Mouse (Mus musculus): ENCODE data around the gene Cd68. TPM values are rescaled to one million over a fixed set of nuclear protein-coding genes. Genes with fewer than 3 reads are reported as not detected.

The Cd68 gene
- total and polyA plus RNA-seq, 3 experiments, result 82.2 to 343 (median 122) TPM

DNA sequence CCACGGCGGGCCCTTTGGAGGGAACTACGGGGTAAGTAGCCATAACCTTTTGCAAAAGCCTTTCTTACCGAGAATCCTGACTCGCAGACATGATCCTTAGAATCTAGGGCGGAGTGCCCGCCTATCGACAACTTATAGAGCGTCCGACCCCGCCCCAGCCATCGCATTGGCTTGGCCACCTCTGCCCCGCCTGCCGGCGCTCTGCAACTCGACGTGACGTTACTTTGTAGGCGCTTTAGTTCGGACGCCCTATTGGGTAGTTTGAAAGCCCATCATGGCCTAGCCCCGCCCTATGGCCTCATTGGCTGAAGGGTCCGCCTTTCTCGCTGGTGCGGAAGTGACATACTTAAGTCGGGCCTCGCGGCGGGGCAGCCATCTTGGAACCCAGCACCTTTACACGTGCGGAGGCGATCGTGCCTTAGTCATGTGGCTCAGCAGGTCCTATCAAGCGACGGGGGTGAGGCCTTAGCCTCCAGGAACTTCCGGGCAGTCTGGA, 6.3 kb upstream of the Cd68 start, which contains the start of gene Eif4a1:
Eif4a1 (minus strand) TSS at position 213 of the 496 bp plus-strand sequence.
- H3K4me2 ChIP-seq (ENCODE audit: insufficient read depth, low read depth, poor library complexity, severe bottlenecking), result peak within 1 kb of the TSS; percentile 95
- TF ChIP-seq ETS1 (conservative IDR thresholded peaks at IDR 0.05; ENCODE audit: low read depth, low read length) (peak; percentile 65), MXI1 (IDR thresholded peaks at IDR 0.05; ENCODE audit: low read depth, low read length) (peak; percentile 95), USF2 (conservative IDR thresholded peaks at IDR 0.05; ENCODE audit: low read depth, low read length) (peak; percentile 91), JUN (IDR thresholded peaks at IDR 0.05; ENCODE audit: insufficient read depth, low read depth, low read length) (no peak), JUND (conservative IDR thresholded peaks at IDR 0.05; ENCODE audit: low read depth, low read length) (no peak), TBP (conservative IDR thresholded peaks at IDR 0.05; ENCODE audit: low read depth, low read length) (peak; percentile 99), MAZ (IDR thresholded peaks at IDR 0.05; ENCODE audit: low read depth, low read length) (no peak), RAD21 (IDR thresholded peaks at IDR 0.05; ENCODE audit: low read depth, low read length) (no peak), ZMIZ1 (IDR thresholded peaks at IDR 0.05; ENCODE audit: low read depth, low read length) (peak; percentile 99), ZKSCAN1 (IDR thresholded peaks at IDR 0.05; ENCODE audit: borderline replicate concordance, low read depth, low read length) (no peak), E2F4 (IDR thresholded peaks at IDR 0.05; ENCODE audit: insufficient replicate concordance, low read depth, low read length) (peak; percentile 71; the same call in 1 of the 2 replicates), ELF1 (IDR thresholded peaks at IDR 0.05; ENCODE audit: low read depth, low read length) (peak; percentile 98), MYC (IDR thresholded peaks at IDR 0.05; ENCODE audit: low read depth, low read length) (peak; percentile 100), CTCF (conservative IDR thresholded peaks at IDR 0.05 in 1 of 2, IDR thresholded peaks at IDR 0.05 in 1 of 2; ENCODE audit: low read depth in 2 of 2, low read length in 2 of 2) (no peak), SIN3A (IDR thresholded peaks at IDR 0.05; ENCODE audit: low read length) (peak; percentile 87), ZNF384 (IDR thresholded peaks at IDR 0.05; ENCODE audit: low read depth, low read length) (no peak), BHLHE40 (IDR thresholded peaks at IDR 0.05; ENCODE audit: low read depth, low read length) (peak; percentile 100), ZC3H11A (IDR thresholded peaks at IDR 0.05; ENCODE audit: low read depth, low read length) (no peak), CHD1 (IDR thresholded peaks at IDR 0.05; ENCODE audit: low read depth, low read length) (no peak), MAFK (IDR thresholded peaks at IDR 0.05; ENCODE audit: insufficient replicate concordance, low read length) (no peak), GABPA (IDR thresholded peaks at IDR 0.05; ENCODE audit: insufficient replicate concordance, low read depth, low read length) (no peak; the same call in 1 of the 2 replicates), IRF4 (IDR thresholded peaks at IDR 0.05; ENCODE audit: low read depth, low read length) (peak; percentile 14; the same call in 1 of the 2 replicates), MAX (IDR thresholded peaks at IDR 0.05; ENCODE audit: low read length) (peak; percentile 100), EP300 (IDR thresholded peaks at IDR 0.05; ENCODE audit: low read length) (no peak), RCOR1 (conservative IDR thresholded peaks at IDR 0.05; ENCODE audit: low read depth, low read length) (no peak; the same call in 1 of the 2 replicates), USF1 (IDR thresholded peaks at IDR 0.05; ENCODE audit: low read depth, low read length) (peak; percentile 94), MEF2A (IDR thresholded peaks at IDR 0.05; ENCODE audit: borderline replicate concordance, low read depth, low read length) (no peak), KAT2A (IDR thresholded peaks at IDR 0.05; ENCODE audit: insufficient replicate concordance, low read length) (peak; percentile 73; the same call in 1 of the 2 replicates), POLR2A (IDR thresholded peaks at IDR 0.05; ENCODE audit: low read depth, low read length) (peak; percentile 100), NRF1 (IDR thresholded peaks at IDR 0.05; ENCODE audit: low read depth, low read length) (peak; percentile 72), HCFC1 (IDR thresholded peaks at IDR 0.05; ENCODE audit: low read depth, low read length) (peak; percentile 87), UBTF (IDR thresholded peaks at IDR 0.05; ENCODE audit: low read depth, low read length) (no peak), POLR2AphosphoS2 (IDR thresholded peaks at IDR 0.05; ENCODE audit: low read depth, low read length) (peak; percentile 100), NELFE (IDR thresholded peaks at IDR 0.05; ENCODE audit: low read depth, low read length) (peak; percentile 100), TCF12 (IDR thresholded peaks at IDR 0.05; ENCODE audit: low read depth, low read length) (peak; percentile 90), PAX5 (IDR thresholded peaks at IDR 0.05; ENCODE audit: low read length) (no peak), SMC3 (IDR thresholded peaks at IDR 0.05; ENCODE audit: low read depth, low read length) (no peak), CHD2 (IDR thresholded peaks at IDR 0.05; ENCODE audit: low read length) (peak; percentile 96)
- peak within 1 kb of the TSS; percentile 74 to 94 (median 75) for H3K4me3 ChIP-seq (replicated peaks in 1 of 3; ENCODE audit: low read depth in 2 of 3, low read length in 2 of 3, poor library complexity in 1 of 3)
- H3K4me1 ChIP-seq (ENCODE audit: control insufficient read depth in 1 of 2, insufficient read depth in 2 of 2), result peaks cover 8 to 61% of the 10 kb centered on the region in 2 experiments; a peak in 3 of 4 replicates
- peak within 1 kb of the TSS; percentile 99 for H3K9ac ChIP-seq (ENCODE audit: insufficient read depth, low read depth)
- dilution Hi-C loops (cut with MboI; ENCODE audit: extremely low pct_ligation_motif_present, extremely low pct_unique_long_range_greater_than_20kb, low sequenced_read_pairs) (no loop called here), in situ Hi-C loops (cut with MboI; ENCODE audit: low pct_ligation_motif_present, low pct_unique_long_range_greater_than_20kb, low sequenced_read_pairs) (no loop called here)
- H3K27ac ChIP-seq (ENCODE audit: insufficient read depth, low read depth), result peak within 1 kb of the TSS; percentile 88
- peaks cover 57% of the 10 kb centered on the region for H3K79me2 ChIP-seq (replicated peaks; ENCODE audit: control insufficient read depth, extremely low read depth, insufficient read depth, poor library complexity, severe bottlenecking)
- DNase-seq (ENCODE audit: extremely low read depth), result peak; percentile 100
- H3K9me3 ChIP-seq (replicated peaks; ENCODE audit: low read length), result no peaks in the 10 kb centered on the region
- H3K27me3 ChIP-seq (replicated peaks), result no peaks in the 10 kb centered on the region
- H3K36me3 ChIP-seq (replicated peaks in 1 of 2; ENCODE audit: control insufficient read depth in 1 of 2, insufficient read depth in 1 of 2, low read length in 1 of 2), result peaks cover 70 to 86% of the 10 kb centered on the region in 2 experiments

Measured in CH12.LX (cell line).